ENCODE assay signal across 21 mouse cellular contexts in genomic region chr19:17662676-17663075, GRCm38 (mm10).
"Had no signal": no experiment of that assay in that cellular context is flagged by ENCODE, and none has a peak within 500 bp of the region (broad histone marks: within the 10 kb centered on the region; RNA-seq: fewer than 3 reads in every experiment).

No protein-coding gene starts in this region.

- H3K27me3 ChIP-seq: midbrain, embryonic 12.5 days; midbrain, embryonic 15.5 days; neural tube, embryonic 12.5 days; neural tube, embryonic 15.5 days had no signal

- H3K4me1 ChIP-seq: midbrain, embryonic 12.5 days; midbrain, embryonic 15.5 days; neural tube, embryonic 12.5 days; neural tube, embryonic 15.5 days had no signal

- H3K9ac ChIP-seq: limb, embryonic 12.5 days; limb, embryonic 15.5 days; liver, embryonic 14.5 days; liver, postnatal 0 days; lung, embryonic 14.5 days; midbrain, embryonic 12.5 days; midbrain, embryonic 15.5 days; neural tube, embryonic 12.5 days; neural tube, embryonic 15.5 days had no signal

- DNase-seq: kidney, postnatal 14 days; kidney, postnatal 4 days; liver, postnatal 0 days; lung, embryonic 14.5 days; right cerebral cortex, adult 18-20 months; right cerebral cortex, postnatal 14 days; right cerebral cortex, postnatal 4 days; thymus, adult 2 months; thymus, postnatal 14 days; thymus, postnatal 4 days had no signal

- H3K9me3 ChIP-seq: limb, embryonic 12.5 days; limb, embryonic 15.5 days; midbrain, embryonic 12.5 days; midbrain, embryonic 15.5 days; neural tube, embryonic 12.5 days; neural tube, embryonic 15.5 days had no signal

- H3K36me3 ChIP-seq: limb, embryonic 12.5 days; limb, embryonic 15.5 days; midbrain, embryonic 12.5 days; midbrain, embryonic 15.5 days; neural tube, embryonic 12.5 days; neural tube, embryonic 15.5 days had no signal

- H3K4me2 ChIP-seq: limb, embryonic 12.5 days; limb, embryonic 15.5 days; liver, embryonic 11.5 days; lung, embryonic 14.5 days; midbrain, embryonic 12.5 days; midbrain, embryonic 15.5 days; neural tube, embryonic 12.5 days; neural tube, embryonic 15.5 days had no signal

- H3K27ac ChIP-seq: limb, embryonic 12.5 days; limb, embryonic 15.5 days; liver, embryonic 14.5 days; macrophage; midbrain, embryonic 12.5 days; midbrain, embryonic 15.5 days; neural tube, embryonic 12.5 days; neural tube, embryonic 15.5 days; stomach, postnatal 0 days had no signal

- ATAC-seq: liver, postnatal 0 days; lung, postnatal 0 days; midbrain, embryonic 15.5 days had no signal

- H3K4me3 ChIP-seq: limb, embryonic 12.5 days; limb, embryonic 15.5 days; midbrain, embryonic 12.5 days; midbrain, embryonic 15.5 days; neural tube, embryonic 12.5 days; neural tube, embryonic 15.5 days had no signal
